Mouse (Mus musculus): ENCODE measurements at regions not wholly inside any gene's neighbourhood (a gene's known extent, or its start where the extent isn't known, plus 50 kb on each side); places are given as distances from the start of the nearest gene placed in this dataset.
"Not testable (repeated sequence)": the region's sequence is repeated elsewhere in the genome, so short reads cannot be mapped to it uniquely, and the experiment has no call there.

DNA sequence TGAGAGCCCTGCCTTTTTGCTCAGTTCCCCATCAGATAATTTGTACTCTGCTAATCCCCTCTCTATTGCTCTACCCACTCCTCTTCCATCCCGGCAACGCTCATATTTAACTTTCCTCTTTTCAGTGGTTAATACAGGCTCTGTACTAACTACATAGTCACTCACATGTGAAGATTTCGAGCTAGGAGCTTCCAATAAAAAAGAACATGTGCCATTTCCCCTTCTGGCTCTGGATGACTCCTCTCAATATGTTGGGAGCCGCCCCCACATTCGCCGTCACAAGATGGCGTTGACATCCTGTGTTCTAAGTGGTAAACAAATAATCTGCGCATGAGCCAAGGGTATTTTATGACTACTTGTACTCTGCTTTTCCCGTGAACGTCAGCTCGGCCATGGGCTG is 75.8 kb downstream of the Dusp6 start:
- not testable (repeated sequence) for ATAC-seq; H3K4me1 ChIP-seq (ENCODE audit: control insufficient read depth, insufficient read depth, low read length); H3K4me3 ChIP-seq (ENCODE audit: low read depth, low read length); H3K9ac ChIP-seq (ENCODE audit: low read length); H3K36me3 ChIP-seq (ENCODE audit: control insufficient read depth, insufficient read depth, low read length); H3K27ac ChIP-seq (ENCODE audit: low read depth, low read length); H3K9me3 ChIP-seq (replicated peaks; ENCODE audit: control insufficient read depth, low read length); H3K27me3 ChIP-seq (replicated peaks; ENCODE audit: control insufficient read depth, insufficient read depth, low read length); H3K4me2 ChIP-seq (ENCODE audit: low read length); DNase-seq (ENCODE audit: low spot score)
- WGBS = 93% methylated on average over 8 of the region's 11 CpGs

- not testable (repeated sequence) for H3K9ac ChIP-seq (ENCODE audit: low read length); H3K36me3 ChIP-seq (ENCODE audit: control insufficient read depth, insufficient read depth, low read length); H3K27ac ChIP-seq (ENCODE audit: low read depth, low read length); H3K27me3 ChIP-seq (replicated peaks; ENCODE audit: control insufficient read depth, insufficient read depth, low read length); H3K4me3 ChIP-seq (ENCODE audit: low read depth, low read length); H3K9me3 ChIP-seq (replicated peaks; ENCODE audit: control insufficient read depth, low read length); ATAC-seq; H3K4me2 ChIP-seq (ENCODE audit: low read length); DNase-seq (ENCODE audit: low spot score); H3K4me1 ChIP-seq (ENCODE audit: control insufficient read depth, insufficient read depth, low read length)
- WGBS = 93% methylated on average over 8 of the region's 19 CpGs
Observed at GRCm38 (mm10) chr10:99339291-99339912, 76.4 kb downstream of the Dusp6 start.

- WGBS = no CpG with 5 or more reads among the region's 25 CpGs
- not testable (repeated sequence) for DNase-seq (ENCODE audit: low spot score); H3K4me2 ChIP-seq (ENCODE audit: low read length); H3K27me3 ChIP-seq (replicated peaks; ENCODE audit: control insufficient read depth, insufficient read depth, low read length); ATAC-seq; H3K4me3 ChIP-seq (ENCODE audit: low read depth, low read length); H3K27ac ChIP-seq (ENCODE audit: low read depth, low read length); H3K9ac ChIP-seq (ENCODE audit: low read length); H3K4me1 ChIP-seq (ENCODE audit: control insufficient read depth, insufficient read depth, low read length); H3K36me3 ChIP-seq (ENCODE audit: control insufficient read depth, insufficient read depth, low read length); H3K9me3 ChIP-seq (replicated peaks; ENCODE audit: control insufficient read depth, low read length)
Observed at GRCm38 (mm10) chr10:99340057-99340456, 77.0 kb downstream of the Dusp6 start.

GRCm38 (mm10) chr10:99349125-99349716 is 86.2 kb downstream of the Dusp6 start:
- Histone ChIP-seq H3K4me1 (ENCODE audit: control insufficient read depth, insufficient read depth, low read length) (peaks cover 2% of the 10 kb centered on the region; the same call in 1 of the 2 replicates), H3K9ac (ENCODE audit: low read length) (no peak overlapping the region), H3K4me3 (ENCODE audit: low read depth, low read length) (no peak overlapping the region), H3K36me3 (ENCODE audit: control insufficient read depth, insufficient read depth, low read length) (no peaks in the 10 kb centered on the region), H3K4me2 (ENCODE audit: low read length) (no peak overlapping the region), H3K27me3 (replicated peaks; ENCODE audit: control insufficient read depth, insufficient read depth, low read length) (no peaks in the 10 kb centered on the region), H3K9me3 (replicated peaks; ENCODE audit: control insufficient read depth, low read length) (no peaks in the 10 kb centered on the region; the same call in 1 of the 2 replicates), H3K27ac (ENCODE audit: low read depth, low read length) (no peak overlapping the region)
- DNase-seq (ENCODE audit: low spot score) = no peak
- WGBS = 73% methylated on average over 3 of the region's 3 CpGs
- ATAC-seq = no peak

- no peak overlapping the region for H3K9ac ChIP-seq (ENCODE audit: low read length)
- no peaks in the 10 kb centered on the region for H3K9me3 ChIP-seq (replicated peaks; ENCODE audit: control insufficient read depth, low read length)
- 39% methylated on average over 18 of the region's 18 CpGs for WGBS
- H3K4me1 ChIP-seq (ENCODE audit: control insufficient read depth, insufficient read depth, low read length) = peaks cover 2% of the 10 kb centered on the region; the same call in 1 of the 2 replicates
- H3K27me3 ChIP-seq (replicated peaks; ENCODE audit: control insufficient read depth, insufficient read depth, low read length) = no peaks in the 10 kb centered on the region
- DNase-seq (ENCODE audit: low spot score) (peak; percentile 13), ATAC-seq (0 out of 2 replicates have a peak, but pooled peaks have one; percentile 12)
- no peak overlapping the region for H3K4me3 ChIP-seq (ENCODE audit: low read depth, low read length)
- H3K4me2 ChIP-seq (ENCODE audit: low read length) = no peak overlapping the region
- H3K27ac ChIP-seq (ENCODE audit: low read depth, low read length) = no peak overlapping the region
- no peaks in the 10 kb centered on the region for H3K36me3 ChIP-seq (ENCODE audit: control insufficient read depth, insufficient read depth, low read length)
Observed at GRCm38 (mm10) chr10:99353541-99354292, 90.7 kb downstream of the Dusp6 start.

DNA sequence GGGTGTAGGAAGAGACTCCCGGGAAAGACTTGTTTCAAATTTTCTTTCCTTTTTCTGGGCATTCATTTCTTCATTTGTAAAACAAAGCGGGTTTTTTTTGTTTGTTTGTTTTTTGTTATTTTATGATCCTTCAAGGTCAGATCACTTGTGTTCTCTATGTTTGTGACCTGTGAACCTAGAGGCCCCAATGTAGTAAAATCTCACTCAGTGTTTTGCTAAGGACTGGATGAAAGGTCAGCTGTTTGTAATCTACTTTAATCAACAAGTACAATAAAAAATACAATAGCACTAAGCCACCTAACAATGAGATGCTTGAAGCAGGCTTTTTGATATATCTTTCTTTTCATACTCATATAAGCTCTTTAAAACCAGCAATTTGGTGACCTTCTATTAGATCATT is 91.3 kb downstream of the Dusp6 start:
- no peak overlapping the region for H3K9ac ChIP-seq (ENCODE audit: low read length)
- H3K27ac ChIP-seq (ENCODE audit: low read depth, low read length) = no peak overlapping the region
- H3K36me3 ChIP-seq (ENCODE audit: control insufficient read depth, insufficient read depth, low read length) = no peaks in the 10 kb centered on the region
- H3K9me3 ChIP-seq (replicated peaks; ENCODE audit: control insufficient read depth, low read length) = no peaks in the 10 kb centered on the region
- no peak for ATAC-seq
- no peak for DNase-seq (ENCODE audit: low spot score)
- no peak overlapping the region for H3K4me2 ChIP-seq (ENCODE audit: low read length)
- 96% methylated on average over 2 of the region's 2 CpGs for WGBS
- H3K4me3 ChIP-seq (ENCODE audit: low read depth, low read length) = no peak overlapping the region
- H3K4me1 ChIP-seq (ENCODE audit: control insufficient read depth, insufficient read depth, low read length) = peaks cover 2% of the 10 kb centered on the region; the same call in 1 of the 2 replicates
- no peaks in the 10 kb centered on the region for H3K27me3 ChIP-seq (replicated peaks; ENCODE audit: control insufficient read depth, insufficient read depth, low read length)

DNA sequence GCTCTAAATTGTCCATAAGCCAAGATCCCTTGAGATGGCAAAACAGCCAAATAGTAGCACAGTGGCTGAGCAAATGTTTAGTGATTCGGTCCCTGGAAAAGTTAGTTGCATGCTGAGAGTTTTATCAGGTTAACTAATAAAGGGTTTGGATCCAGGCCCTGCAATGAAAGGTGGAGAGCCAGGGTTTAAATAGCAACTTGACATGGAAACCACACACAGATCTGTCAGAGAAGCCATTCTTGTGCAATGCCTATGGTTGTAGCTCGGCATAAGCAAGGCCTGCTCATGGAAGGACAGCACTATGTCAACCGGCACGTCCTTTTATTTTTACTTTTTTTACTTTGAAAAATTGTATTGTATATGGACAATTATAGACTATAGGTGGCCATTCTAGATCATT is 92.3 kb downstream of the Dusp6 start:
- Histone ChIP-seq H3K4me2 (ENCODE audit: low read length) (no peak overlapping the region), H3K9ac (ENCODE audit: low read length) (no peak overlapping the region), H3K27ac (ENCODE audit: low read depth, low read length) (no peak overlapping the region), H3K4me1 (ENCODE audit: control insufficient read depth, insufficient read depth, low read length) (peaks cover 2% of the 10 kb centered on the region; the same call in 1 of the 2 replicates), H3K4me3 (ENCODE audit: low read depth, low read length) (no peak overlapping the region), H3K36me3 (ENCODE audit: control insufficient read depth, insufficient read depth, low read length) (no peaks in the 10 kb centered on the region), H3K27me3 (replicated peaks; ENCODE audit: control insufficient read depth, insufficient read depth, low read length) (no peaks in the 10 kb centered on the region), H3K9me3 (replicated peaks; ENCODE audit: control insufficient read depth, low read length) (no peaks in the 10 kb centered on the region)
- ATAC-seq (no peak), DNase-seq (ENCODE audit: low spot score) (no peak)
- 92% methylated on average over 4 of the region's 4 CpGs for WGBS

GRCm38 (mm10) chr10:99356221-99356620 is 93.2 kb downstream of the Dusp6 start:
- Histone ChIP-seq H3K4me1 (ENCODE audit: control insufficient read depth, insufficient read depth, low read length) (peaks cover 2% of the 10 kb centered on the region; the same call in 1 of the 2 replicates), H3K9me3 (replicated peaks; ENCODE audit: control insufficient read depth, low read length) (no peaks in the 10 kb centered on the region), H3K9ac (ENCODE audit: low read length) (no peak overlapping the region), H3K4me2 (ENCODE audit: low read length) (no peak overlapping the region), H3K4me3 (ENCODE audit: low read depth, low read length) (no peak overlapping the region), H3K36me3 (ENCODE audit: control insufficient read depth, insufficient read depth, low read length) (no peaks in the 10 kb centered on the region), H3K27ac (ENCODE audit: low read depth, low read length) (no peak overlapping the region), H3K27me3 (replicated peaks; ENCODE audit: control insufficient read depth, insufficient read depth, low read length) (no peaks in the 10 kb centered on the region)
- ATAC-seq (no peak), DNase-seq (ENCODE audit: low spot score) (no peak)
- 92% methylated on average over 5 of the region's 5 CpGs for WGBS

- H3K27me3 ChIP-seq (replicated peaks; ENCODE audit: control insufficient read depth, insufficient read depth, low read length) = no peaks in the 10 kb centered on the region
- H3K4me2 ChIP-seq (ENCODE audit: low read length) = no peak overlapping the region
- no peak overlapping the region for H3K9ac ChIP-seq (ENCODE audit: low read length)
- H3K9me3 ChIP-seq (replicated peaks; ENCODE audit: control insufficient read depth, low read length) = no peaks in the 10 kb centered on the region
- no peaks in the 10 kb centered on the region for H3K36me3 ChIP-seq (ENCODE audit: control insufficient read depth, insufficient read depth, low read length)
- ATAC-seq (no peak), DNase-seq (ENCODE audit: low spot score) (no peak)
- no peak overlapping the region for H3K27ac ChIP-seq (ENCODE audit: low read depth, low read length)
- H3K4me3 ChIP-seq (ENCODE audit: low read depth, low read length) = no peak overlapping the region
- peaks cover 2% of the 10 kb centered on the region; the same call in 1 of the 2 replicates for H3K4me1 ChIP-seq (ENCODE audit: control insufficient read depth, insufficient read depth, low read length)
- WGBS = 82% methylated on average over 3 of the region's 3 CpGs
Observed at GRCm38 (mm10) chr10:99356883-99357282, 93.9 kb downstream of the Dusp6 start.
